Mouse (Mus musculus): ENCODE data around the gene Hsf2bp.

Gene Hsf2bp

GRCm38 (mm10) chr17:32035609-32036508 lies at the start of gene Hsf2bp, which contains the start of gene Rrp1b:
Gene Hsf2bp (minus strand): TSS chr17:32036349.
Gene Rrp1b (plus strand): TSS chr17:32036100.
- DNase-seq (ENCODE audit: low read depth, low spot score) = peak; percentile 92

GRCm38 (mm10) chr17:32083351-32083750 lies 47.2 kb upstream of the Hsf2bp start:
- no peak for DNase-seq (ENCODE audit: low read depth, low spot score)

GRCm38 (mm10) chr17:32075164-32075563 lies 39.0 kb upstream of the Hsf2bp start:
- peak; percentile 59 for DNase-seq (ENCODE audit: low read depth, low spot score)

GRCm38 (mm10) chr17:32074658-32075057 lies 38.5 kb upstream of the Hsf2bp start:
- no peak for DNase-seq (ENCODE audit: low read depth, low spot score)

- peak; percentile 74 for DNase-seq (ENCODE audit: low read depth, low spot score)
Observed at GRCm38 (mm10) chr17:32073359-32073758, 37.2 kb upstream of the Hsf2bp start.

- no peak for DNase-seq (ENCODE audit: low read depth, low spot score)
Observed at GRCm38 (mm10) chr17:32068810-32069209, 32.7 kb upstream of the Hsf2bp start.

GRCm38 (mm10) chr17:32068381-32068780 lies 32.2 kb upstream of the Hsf2bp start:
- DNase-seq (ENCODE audit: low read depth, low spot score) = no peak

GRCm38 (mm10) chr17:32067541-32067940 lies 31.4 kb upstream of the Hsf2bp start:
- no peak for DNase-seq (ENCODE audit: low read depth, low spot score)

- DNase-seq (ENCODE audit: low read depth, low spot score) = peak; percentile 77
Observed at GRCm38 (mm10) chr17:32064762-32065161, 28.6 kb upstream of the Hsf2bp start.

- DNase-seq (ENCODE audit: low read depth, low spot score) = no peak
Observed at GRCm38 (mm10) chr17:32063654-32064053, 27.5 kb upstream of the Hsf2bp start.

GRCm38 (mm10) chr17:32061219-32061618 lies 25.1 kb upstream of the Hsf2bp start:
- no peak for DNase-seq (ENCODE audit: low read depth, low spot score)

GRCm38 (mm10) chr17:32059084-32059483 lies 22.9 kb upstream of the Hsf2bp start:
- DNase-seq (ENCODE audit: low read depth, low spot score) = peak; percentile 66

- DNase-seq (ENCODE audit: low read depth, low spot score) = no peak
Observed at GRCm38 (mm10) chr17:32057843-32058242, 21.7 kb upstream of the Hsf2bp start.

GRCm38 (mm10) chr17:32053677-32054076 lies 17.5 kb upstream of the Hsf2bp start:
- DNase-seq (ENCODE audit: low read depth, low spot score) = no peak

- DNase-seq (ENCODE audit: low read depth, low spot score) = peak; percentile 45
Observed at GRCm38 (mm10) chr17:32052237-32053080, 16.3 kb upstream of the Hsf2bp start.

- DNase-seq (ENCODE audit: low read depth, low spot score) = no peak
Observed at GRCm38 (mm10) chr17:32050609-32051008, 14.5 kb upstream of the Hsf2bp start.

GRCm38 (mm10) chr17:32049914-32050313 lies 13.8 kb upstream of the Hsf2bp start:
- DNase-seq (ENCODE audit: low read depth, low spot score) = no peak

GRCm38 (mm10) chr17:32048351-32048750 lies 12.2 kb upstream of the Hsf2bp start:
- no peak for DNase-seq (ENCODE audit: low read depth, low spot score)

GRCm38 (mm10) chr17:32046541-32046940 lies 10.4 kb upstream of the Hsf2bp start:
- peak; percentile 69 for DNase-seq (ENCODE audit: low read depth, low spot score)

- no peak for DNase-seq (ENCODE audit: low read depth, low spot score)
Observed at GRCm38 (mm10) chr17:32040263-32040662, 4.1 kb upstream of the Hsf2bp start.

- DNase-seq (ENCODE audit: low read depth, low spot score) = no peak
Observed at GRCm38 (mm10) chr17:32036509-32037438, 625 bp upstream of the Hsf2bp start.

Measured in brain, adult 2 months (tissue).